Mouse (Mus musculus): ENCODE measurements at regions not wholly inside any gene's neighbourhood (a gene's known extent, or its start where the extent isn't known, plus 50 kb on each side); places are given as distances from the start of the nearest gene placed in this dataset.

GRCm38 (mm10) chr13:43724161-43724560, 60.4 kb upstream of the Cd83 start:
- DNase-seq = no peak
- 95% methylated on average over 10 of the region's 10 CpGs for WGBS
- H3K27me3 ChIP-seq (ENCODE audit: control insufficient read depth, insufficient read depth, low read length) = no peaks in the 10 kb centered on the region
- no peak overlapping the region for H3K4me3 ChIP-seq (ENCODE audit: control insufficient read depth, insufficient read depth, low read length)
- H3K4me1 ChIP-seq (replicated peaks; ENCODE audit: control insufficient read depth, insufficient read depth, low read length) = no peaks in the 10 kb centered on the region; the same call in 1 of the 2 replicates
- TF ChIP-seq CTCF (IDR thresholded peaks at IDR 0.05; ENCODE audit: borderline replicate concordance, control insufficient read depth, extremely low read depth, insufficient read depth, low read length, poor library complexity) (no peak), POLR2A (IDR thresholded peaks at IDR 0.05; ENCODE audit: control insufficient read depth, extremely low read depth, insufficient read depth, low read length, poor library complexity) (no peak)
- no peaks in the 10 kb centered on the region for H3K36me3 ChIP-seq (ENCODE audit: control insufficient read depth, insufficient read depth, low read length)
- H3K27ac ChIP-seq (ENCODE audit: control insufficient read depth, insufficient read depth, low read length) = no peak overlapping the region

- no peaks in the 10 kb centered on the region for H3K36me3 ChIP-seq (ENCODE audit: control insufficient read depth, insufficient read depth, low read length)
- H3K4me1 ChIP-seq (replicated peaks; ENCODE audit: control insufficient read depth, insufficient read depth, low read length) = no peaks in the 10 kb centered on the region; the same call in 1 of the 2 replicates
- DNase-seq = peak; percentile 51
- H3K4me3 ChIP-seq (ENCODE audit: control insufficient read depth, insufficient read depth, low read length) = no peak overlapping the region
- TF ChIP-seq POLR2A (IDR thresholded peaks at IDR 0.05; ENCODE audit: control insufficient read depth, extremely low read depth, insufficient read depth, low read length, poor library complexity) = no peak
- no peak for TF ChIP-seq CTCF (IDR thresholded peaks at IDR 0.05; ENCODE audit: borderline replicate concordance, control insufficient read depth, extremely low read depth, insufficient read depth, low read length, poor library complexity)
- 20% methylated on average over 7 of the region's 7 CpGs for WGBS
- H3K27me3 ChIP-seq (ENCODE audit: control insufficient read depth, insufficient read depth, low read length) = no peaks in the 10 kb centered on the region
- H3K27ac ChIP-seq (ENCODE audit: control insufficient read depth, insufficient read depth, low read length) = no peak overlapping the region
Observed at GRCm38 (mm10) chr13:43725698-43726097, 58.9 kb upstream of the Cd83 start.

- WGBS = 93% methylated on average over 13 of the region's 13 CpGs
- TF ChIP-seq CTCF (IDR thresholded peaks at IDR 0.05; ENCODE audit: borderline replicate concordance, control insufficient read depth, extremely low read depth, insufficient read depth, low read length, poor library complexity) (no peak), POLR2A (IDR thresholded peaks at IDR 0.05; ENCODE audit: control insufficient read depth, extremely low read depth, insufficient read depth, low read length, poor library complexity) (no peak)
- no peaks in the 10 kb centered on the region; the same call in 1 of the 2 replicates for H3K4me1 ChIP-seq (replicated peaks; ENCODE audit: control insufficient read depth, insufficient read depth, low read length)
- no peak for DNase-seq
- H3K27ac ChIP-seq (ENCODE audit: control insufficient read depth, insufficient read depth, low read length) = no peak overlapping the region
- no peaks in the 10 kb centered on the region for H3K36me3 ChIP-seq (ENCODE audit: control insufficient read depth, insufficient read depth, low read length)
- H3K4me3 ChIP-seq (ENCODE audit: control insufficient read depth, insufficient read depth, low read length) = no peak overlapping the region
- H3K27me3 ChIP-seq (ENCODE audit: control insufficient read depth, insufficient read depth, low read length) = no peaks in the 10 kb centered on the region
Observed at GRCm38 (mm10) chr13:43726895-43727341, 57.7 kb upstream of the Cd83 start.

DNA sequence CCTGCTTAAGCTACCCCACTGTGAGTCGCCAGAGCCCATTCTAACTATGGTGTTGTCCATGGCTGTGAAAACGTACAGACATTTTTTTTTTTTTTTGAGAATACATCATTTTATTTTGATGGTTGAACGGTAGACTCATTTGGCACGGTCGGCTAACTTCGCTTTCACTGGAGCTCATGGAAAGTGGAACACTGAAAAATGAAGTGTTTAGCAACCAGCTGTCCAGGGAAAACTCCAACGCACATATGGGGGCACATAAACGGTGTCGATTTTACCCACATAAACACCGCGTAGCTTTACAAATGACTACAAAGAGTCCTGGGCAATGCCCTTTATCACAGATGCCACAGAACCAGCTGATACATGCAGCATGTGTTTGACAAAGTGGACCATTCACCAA, 55.0 kb upstream of the Cd83 start:
- no peaks in the 10 kb centered on the region for H3K36me3 ChIP-seq (ENCODE audit: control insufficient read depth, insufficient read depth, low read length)
- no peaks in the 10 kb centered on the region for H3K27me3 ChIP-seq (ENCODE audit: control insufficient read depth, insufficient read depth, low read length)
- H3K4me3 ChIP-seq (ENCODE audit: control insufficient read depth, insufficient read depth, low read length) = no peak overlapping the region
- TF ChIP-seq CTCF (IDR thresholded peaks at IDR 0.05; ENCODE audit: borderline replicate concordance, control insufficient read depth, extremely low read depth, insufficient read depth, low read length, poor library complexity) (no peak), POLR2A (IDR thresholded peaks at IDR 0.05; ENCODE audit: control insufficient read depth, extremely low read depth, insufficient read depth, low read length, poor library complexity) (no peak)
- H3K4me1 ChIP-seq (replicated peaks; ENCODE audit: control insufficient read depth, insufficient read depth, low read length) = no peaks in the 10 kb centered on the region; the same call in 1 of the 2 replicates
- DNase-seq = no peak
- 94% methylated on average over 11 of the region's 11 CpGs for WGBS
- H3K27ac ChIP-seq (ENCODE audit: control insufficient read depth, insufficient read depth, low read length) = no peak overlapping the region

- TF ChIP-seq CTCF (IDR thresholded peaks at IDR 0.05; ENCODE audit: borderline replicate concordance, control insufficient read depth, extremely low read depth, insufficient read depth, low read length, poor library complexity) (no peak), POLR2A (IDR thresholded peaks at IDR 0.05; ENCODE audit: control insufficient read depth, extremely low read depth, insufficient read depth, low read length, poor library complexity) (no peak)
- DNase-seq = no peak
- Histone ChIP-seq H3K27ac (ENCODE audit: control insufficient read depth, insufficient read depth, low read length) (no peak overlapping the region), H3K4me1 (replicated peaks; ENCODE audit: control insufficient read depth, insufficient read depth, low read length) (no peaks in the 10 kb centered on the region; the same call in 1 of the 2 replicates), H3K27me3 (ENCODE audit: control insufficient read depth, insufficient read depth, low read length) (no peaks in the 10 kb centered on the region), H3K4me3 (ENCODE audit: control insufficient read depth, insufficient read depth, low read length) (no peak overlapping the region), H3K36me3 (ENCODE audit: control insufficient read depth, insufficient read depth, low read length) (no peaks in the 10 kb centered on the region)
- 92% methylated on average over 10 of the region's 10 CpGs for WGBS
Observed at GRCm38 (mm10) chr13:43733061-43733460, 51.5 kb upstream of the Cd83 start.

DNA sequence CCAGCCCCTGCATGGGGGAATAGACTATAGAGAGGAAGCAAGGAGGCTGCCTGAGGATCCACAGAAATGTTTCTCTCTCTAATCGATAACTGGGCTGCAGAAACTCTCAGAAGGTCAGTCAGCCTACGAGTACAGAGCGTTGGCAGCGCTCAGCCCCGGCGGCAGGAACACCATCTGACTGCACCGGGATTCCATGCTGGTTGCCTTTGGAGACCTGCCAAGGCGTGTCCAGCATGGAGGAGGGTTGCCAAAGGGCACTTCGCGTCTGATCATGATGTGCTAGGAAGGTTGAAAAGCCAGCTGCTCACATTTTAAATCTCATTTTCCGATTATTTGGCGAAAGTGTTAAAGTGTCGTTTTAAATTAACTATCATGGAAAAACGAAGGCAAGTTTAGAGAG, 49.9 kb upstream of the Cd83 start:
- Histone ChIP-seq H3K4me1 (replicated peaks; ENCODE audit: control insufficient read depth, insufficient read depth, low read length) (no peaks in the 10 kb centered on the region), H3K27ac (ENCODE audit: control insufficient read depth, insufficient read depth, low read length) (no peak overlapping the region), H3K27me3 (ENCODE audit: control insufficient read depth, insufficient read depth, low read length) (no peaks in the 10 kb centered on the region), H3K4me3 (ENCODE audit: control insufficient read depth, insufficient read depth, low read length) (no peak overlapping the region), H3K36me3 (ENCODE audit: control insufficient read depth, insufficient read depth, low read length) (no peaks in the 10 kb centered on the region)
- no peak for DNase-seq
- TF ChIP-seq POLR2A (IDR thresholded peaks at IDR 0.05; ENCODE audit: control insufficient read depth, extremely low read depth, insufficient read depth, low read length, poor library complexity) = no peak
- WGBS = 91% methylated on average over 14 of the region's 14 CpGs
